Mouse (Mus musculus) liver, embryonic 14.5 days (tissue): ENCODE measurements around the gene Clic1. TPM values are rescaled to one million over a fixed set of nuclear protein-coding genes. Genes with fewer than 3 reads are reported as not detected.

Experiments
- ATAC-seq: fragments of 200-750 bp; cut with Nextera tagmentation; 2 replicates; pipeline ENCODE4 v1.8.0; 2017; ENCODE audit warnings: moderate number of reproducible peaks, mild to moderate bottlenecking, moderate library complexity; ENCODE audit not compliant: insufficient read depth
- DNase-seq, 3 experiments: peaks; one replicate each; pipeline ENCODE4 v3.0.0-alpha.2; 2012 to 2013; ENCODE audit warnings: low read depth in 3 of 3, low spot score in 3 of 3
- H3K27ac ChIP-seq: fragments of 300-500 bp; sonication (generic); 2 replicates; pipeline ENCODE4 v1.5.1; 2014; ENCODE audit warnings: moderate library complexity, mild to moderate bottlenecking, control low read depth, inconsistent platforms
- H3K27me3 ChIP-seq: fragments of 300-500 bp; sonication (generic); 2 replicates; pipeline ENCODE4 v1.6.1; 2014; ENCODE audit warnings: mild to moderate bottlenecking, low read length, moderate library complexity; ENCODE audit not compliant: control insufficient read depth, insufficient read depth
- H3K36me3 ChIP-seq: fragments of 300-500 bp; sonication (generic); replicated peaks from 2 replicates; pipeline ENCODE4 v1.6.1; 2014; ENCODE audit warnings: low read depth; ENCODE audit not compliant: control insufficient read depth, insufficient read depth
- H3K4me1 ChIP-seq, 2 experiments: fragments of 200-500 bp in 1 of 2; fragments of 300-500 bp in 1 of 2; sonication (generic) in 1 of 2; replicated peaks; 2 replicates each; pipeline ENCODE4 v1.6.1; 2012 to 2014; ENCODE audit warnings: antibody characterized with exemption in 1 of 2, inconsistent platforms in 1 of 2, low read length in 1 of 2; ENCODE audit not compliant: control insufficient read depth in 2 of 2, insufficient read depth in 2 of 2
- H3K4me2 ChIP-seq: fragments of 300-500 bp; sonication (generic); 2 replicates; pipeline ENCODE4 v1.6.1; 2014; ENCODE audit warnings: low read depth, mild to moderate bottlenecking, control low read depth, moderate library complexity
- H3K4me3 ChIP-seq, 2 experiments: fragments of 200-500 bp in 1 of 2; fragments of 300-500 bp in 1 of 2; sonication (generic) in 1 of 2; 2 replicates each; pipeline ENCODE4 v1.5.1; 2012 to 2014; ENCODE audit warnings: low read depth in 2 of 2, low read length in 2 of 2, mild to moderate bottlenecking in 2 of 2, control low read depth in 1 of 2, inconsistent platforms in 1 of 2, moderate library complexity in 1 of 2; ENCODE audit not compliant: insufficient read depth in 1 of 2
- H3K9ac ChIP-seq: fragments of 300-500 bp; sonication (generic); replicated peaks from 2 replicates; pipeline ENCODE4 v1.6.1; 2014; ENCODE audit warnings: mild to moderate bottlenecking, control low read depth, moderate library complexity
- H3K9me3 ChIP-seq: fragments of 300-500 bp; sonication (generic); 2 replicates; pipeline ENCODE4 v1.6.1; 2016; ENCODE audit warnings: low read length, mixed read lengths; ENCODE audit not compliant: control insufficient read depth
- CTCF ChIP-seq: IDR thresholded peaks from 2 replicates; pipeline ENCODE4 v1.5.1; 2016; ENCODE audit warnings: antibody characterized with exemption, low read depth, control low read depth
- EP300 ChIP-seq: IDR thresholded peaks from 2 replicates; pipeline ENCODE4 v1.6.1; 2016; ENCODE audit warnings: antibody characterized with exemption, low read depth
- WGBS: fragments of 180-500 bp; shearing (Covaris S2); extraction: QIAGEN DNeasy Blood & Tissue Kit; methylation state at CpG from one replicate; pipeline ENCODE4 v1.1.7; 2014; ENCODE audit not compliant: insufficient replicate concordance; 5-methylcytosine and 5-hydroxymethylcytosine counted together
- polyA plus RNA-seq, 2 experiments: library from polyadenylated mRNA; depleted of rRNA in 1 of 2; stranded (reverse) in 1 of 2; unstranded in 1 of 2; fragments of >200 nt; fragmentation: Nextera tagmentation in 1 of 2; extraction: Ambion mirVana in 1 of 2; gene quantifications; 2 replicates each; pipeline versions ENCODE4 v1.2.1 to v1.2.3; 2012 to 2014

Gene Clic1
- polyA plus RNA-seq, 2 experiments = 38.1 to 78.0 TPM

- Histone ChIP-seq H3K36me3 (peaks cover 38% of the 10 kb centered on the region), H3K9me3 (no peaks in the 10 kb centered on the region), H3K27ac (no peak overlapping the region), H3K4me1 (peaks cover 16 to 24% of the 10 kb centered on the region in 2 experiments), H3K9ac (no peak overlapping the region), H3K4me2 (no peak overlapping the region), H3K4me3 (no peak overlapping the region), H3K27me3 (no peaks in the 10 kb centered on the region)
- TF ChIP-seq CTCF = no peak
- TF ChIP-seq EP300 = no peak
- WGBS = 70% methylated on average over 10 of the region's 10 CpGs
- no peak for DNase-seq
- no peak for ATAC-seq
Observed at GRCm38 (mm10) chr17:35100196-35100765, 50.5 kb downstream of the Clic1 start.

- ATAC-seq (no peak), DNase-seq (no peak)
- H3K4me3 ChIP-seq = no peak overlapping the region
- no peak overlapping the region for H3K4me2 ChIP-seq
- WGBS = 83% methylated on average over 11 of the region's 11 CpGs
- peaks cover 24 to 33% of the 10 kb centered on the region in 2 experiments for H3K4me1 ChIP-seq
- no peak overlapping the region for H3K27ac ChIP-seq
- no peaks in the 10 kb centered on the region for H3K9me3 ChIP-seq
- H3K9ac ChIP-seq = no peak overlapping the region
- peaks cover 34% of the 10 kb centered on the region for H3K36me3 ChIP-seq
- no peaks in the 10 kb centered on the region for H3K27me3 ChIP-seq
- no peak for TF ChIP-seq CTCF
- TF ChIP-seq EP300 = no peak
Observed at GRCm38 (mm10) chr17:35101161-35101560, 51.4 kb downstream of the Clic1 start.

GRCm38 (mm10) chr17:35102299-35102698, 52.5 kb downstream of the Clic1 start:
- Histone ChIP-seq H3K4me2 (no peak overlapping the region), H3K4me3 (no peak overlapping the region), H3K9ac (no peak overlapping the region), H3K36me3 (peaks cover 25% of the 10 kb centered on the region), H3K27me3 (no peaks in the 10 kb centered on the region), H3K9me3 (no peaks in the 10 kb centered on the region), H3K4me1 (peaks cover 25 to 34% of the 10 kb centered on the region in 2 experiments), H3K27ac (no peak overlapping the region)
- TF ChIP-seq EP300 (no peak), CTCF (no peak)
- ATAC-seq (no peak), DNase-seq (no peak)
- WGBS = 78% methylated on average over 8 of the region's 8 CpGs

GRCm38 (mm10) chr17:35103221-35103690, 53.5 kb downstream of the Clic1 start:
- Histone ChIP-seq H3K9me3 (no peaks in the 10 kb centered on the region), H3K4me2 (no peak overlapping the region), H3K4me3 (no peak overlapping the region), H3K36me3 (peaks cover 20% of the 10 kb centered on the region), H3K4me1 (peaks cover 25 to 34% of the 10 kb centered on the region in 2 experiments), H3K9ac (no peak overlapping the region), H3K27ac (no peak overlapping the region; the same call in 1 of the 2 replicates), H3K27me3 (no peaks in the 10 kb centered on the region)
- ATAC-seq (no peak), DNase-seq (no peak)
- 48% methylated on average over 6 of the region's 6 CpGs for WGBS
- TF ChIP-seq EP300 (no peak), CTCF (no peak)

GRCm38 (mm10) chr17:35104079-35104478, 54.3 kb downstream of the Clic1 start:
- TF ChIP-seq CTCF (no peak), EP300 (no peak)
- Histone ChIP-seq H3K27me3 (no peaks in the 10 kb centered on the region), H3K27ac (peak overlapping the region; percentile 67), H3K9me3 (no peaks in the 10 kb centered on the region), H3K4me2 (peak overlapping the region; percentile 48), H3K4me1 (peaks cover 25 to 34% of the 10 kb centered on the region in 2 experiments), H3K4me3 (no peak overlapping the region), H3K36me3 (peaks cover 13% of the 10 kb centered on the region), H3K9ac (peak overlapping the region; percentile 25)
- 66% methylated on average over 7 of the region's 7 CpGs for WGBS
- no peak for DNase-seq
- no peak; the same call in 1 of the 2 replicates for ATAC-seq
